Mouse (Mus musculus): ENCODE data around the gene Iqcf3. TPM values are rescaled to one million over a fixed set of nuclear protein-coding genes. Genes with fewer than 3 reads are reported as not detected.
"Not testable (repeated sequence)": the region's sequence is repeated elsewhere in the genome, so short reads cannot be mapped to it uniquely, and the experiment has no call there.

Gene Iqcf3
- polyA plus RNA-seq, 1 experiment from 2014 or later, result not detected

DNA sequence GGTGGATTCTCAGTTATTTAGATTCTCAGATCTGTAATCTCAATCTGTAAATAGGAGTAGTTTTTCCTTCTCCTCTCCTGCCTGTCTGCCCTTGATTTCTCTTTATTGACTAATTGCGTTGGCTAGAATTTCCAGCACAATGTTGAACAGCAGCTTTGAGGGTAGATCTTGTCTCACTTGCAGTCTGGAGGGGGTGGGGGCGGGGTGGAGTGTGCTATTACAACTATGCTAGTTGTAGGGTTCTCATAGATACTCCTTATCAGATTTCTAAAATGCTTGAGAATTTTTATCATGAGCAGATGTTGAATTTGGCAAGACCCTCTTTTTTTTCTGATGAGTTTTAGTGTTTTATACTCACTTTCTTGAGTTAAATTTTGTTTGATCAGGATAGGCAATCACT lies 42.0 kb downstream of the Iqcf3 start:
- H3K27me3 ChIP-seq (replicated peaks; ENCODE audit: control insufficient read depth, insufficient read depth, low read length), result no peaks in the 10 kb centered on the region
- no peak for ATAC-seq
- H3K9me3 ChIP-seq (ENCODE audit: control insufficient read depth, low read length), result no peaks in the 10 kb centered on the region
- no peak overlapping the region for H3K27ac ChIP-seq (ENCODE audit: low read depth, low read length)
- H3K4me1 ChIP-seq (ENCODE audit: control insufficient read depth, insufficient read depth, low read depth, low read length), result no peaks in the 10 kb centered on the region
- H3K36me3 ChIP-seq (ENCODE audit: control insufficient read depth, insufficient read depth, low read length), result no peaks in the 10 kb centered on the region
- no peak overlapping the region for H3K4me3 ChIP-seq (ENCODE audit: low read length)
- no peak overlapping the region for H3K4me2 ChIP-seq (ENCODE audit: low read length)
- no peak overlapping the region for H3K9ac ChIP-seq (ENCODE audit: low read depth, low read length)
- 78% methylated on average over 2 of the region's 2 CpGs for WGBS

DNA sequence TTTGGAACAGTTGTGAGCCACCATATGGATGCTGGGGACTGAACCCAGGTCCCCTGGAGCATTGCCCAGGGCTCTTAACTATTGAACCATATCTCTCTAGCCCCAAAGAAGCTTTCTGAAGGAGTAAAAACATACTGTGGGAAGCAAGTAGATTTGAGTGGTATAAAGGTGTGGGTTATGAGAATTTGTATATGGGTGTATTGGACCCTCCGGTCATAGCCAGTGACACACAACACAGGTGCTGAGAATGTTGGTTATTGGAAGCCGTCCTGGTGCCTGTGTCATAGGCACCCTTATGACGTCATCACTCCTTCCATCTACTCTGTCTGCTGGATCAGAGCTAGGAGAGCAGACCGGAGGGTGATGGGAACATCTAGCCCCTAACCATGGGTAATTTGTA lies 47.2 kb downstream of the Iqcf3 start, which contains the start of gene Iqcf5:
Gene Iqcf5 (plus strand): TSS at position 301 of the 400 bp plus-strand sequence.
- no peaks in the 10 kb centered on the region for H3K9me3 ChIP-seq (ENCODE audit: control insufficient read depth, low read length)
- H3K36me3 ChIP-seq (ENCODE audit: control insufficient read depth, insufficient read depth, low read length), result no peaks in the 10 kb centered on the region
- H3K27me3 ChIP-seq (replicated peaks; ENCODE audit: control insufficient read depth, insufficient read depth, low read length), result no peaks in the 10 kb centered on the region
- no peak within 1 kb of the TSS for H3K4me2 ChIP-seq (ENCODE audit: low read length)
- H3K4me1 ChIP-seq (ENCODE audit: control insufficient read depth, insufficient read depth, low read depth, low read length), result no peaks in the 10 kb centered on the region
- ATAC-seq, result no peak
- H3K4me3 ChIP-seq (ENCODE audit: low read length), result no peak within 1 kb of the TSS
- WGBS, result 89% methylated on average over 4 of the region's 4 CpGs
- H3K9ac ChIP-seq (ENCODE audit: low read depth, low read length), result no peak within 1 kb of the TSS
- H3K27ac ChIP-seq (ENCODE audit: low read depth, low read length), result no peak within 1 kb of the TSS

DNA sequence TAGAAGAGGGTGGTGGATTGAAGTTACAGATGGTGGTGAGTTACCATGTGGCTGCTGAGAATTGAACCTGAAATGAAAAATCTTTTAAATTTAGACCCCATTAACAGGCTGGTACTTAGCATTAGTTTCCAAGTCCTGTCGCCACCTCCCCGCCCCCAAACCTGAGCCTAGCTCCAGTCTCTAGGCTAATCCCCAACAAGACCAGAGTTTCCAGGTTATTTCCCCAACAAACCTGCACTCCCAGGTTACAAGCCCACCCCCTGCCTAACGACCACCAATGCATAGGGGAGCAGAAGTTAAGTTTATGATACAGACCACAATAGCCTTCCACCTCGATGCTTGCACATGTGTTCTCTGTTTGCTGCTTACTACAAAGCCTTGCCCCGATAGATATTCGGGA lies 47.9 kb downstream of the Iqcf3 start:
- WGBS, result 87% methylated on average over 6 of the region's 6 CpGs
- H3K36me3 ChIP-seq (ENCODE audit: control insufficient read depth, insufficient read depth, low read length), result no peaks in the 10 kb centered on the region
- H3K27ac ChIP-seq (ENCODE audit: low read depth, low read length), result no peak overlapping the region
- no peak for ATAC-seq
- no peak overlapping the region for H3K4me3 ChIP-seq (ENCODE audit: low read length)
- no peaks in the 10 kb centered on the region for H3K4me1 ChIP-seq (ENCODE audit: control insufficient read depth, insufficient read depth, low read depth, low read length)
- H3K9me3 ChIP-seq (ENCODE audit: control insufficient read depth, low read length), result no peaks in the 10 kb centered on the region
- H3K27me3 ChIP-seq (replicated peaks; ENCODE audit: control insufficient read depth, insufficient read depth, low read length), result no peaks in the 10 kb centered on the region
- no peak overlapping the region for H3K4me2 ChIP-seq (ENCODE audit: low read length)
- H3K9ac ChIP-seq (ENCODE audit: low read depth, low read length), result no peak overlapping the region

DNA sequence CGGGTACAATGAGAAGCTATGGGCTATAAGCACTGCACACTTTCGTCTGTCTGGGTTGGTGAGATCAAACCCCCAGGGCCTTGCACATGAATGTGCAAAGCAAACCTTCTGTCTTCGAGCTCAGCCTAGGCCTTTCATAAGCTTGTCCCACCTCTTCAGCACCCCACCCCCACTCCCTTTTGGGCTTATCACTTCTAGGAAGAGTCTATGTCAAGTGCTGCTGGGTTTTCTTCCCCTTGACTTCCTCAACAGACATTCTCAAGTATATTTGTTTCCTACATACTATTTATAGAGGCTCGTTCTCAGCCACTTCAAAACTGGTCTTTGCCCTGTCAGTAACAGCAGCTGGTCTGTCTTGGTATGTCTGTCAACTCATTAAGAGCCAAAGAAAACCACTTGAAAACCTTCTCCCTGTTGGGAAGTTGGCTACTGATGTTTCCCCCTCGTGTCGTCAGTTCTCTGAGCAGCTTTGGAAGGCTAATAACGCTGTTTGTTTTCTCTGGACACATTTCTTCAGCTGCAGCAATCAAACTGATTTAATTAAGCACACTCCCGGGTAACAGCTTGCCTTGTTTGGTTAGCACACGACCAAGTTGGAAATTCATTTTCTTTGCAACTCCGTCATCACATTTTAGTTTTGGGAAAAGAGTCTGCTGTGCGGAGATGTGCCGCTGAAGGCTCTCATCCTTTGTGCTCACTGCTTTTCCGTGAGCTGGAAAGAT lies 48.5 kb downstream of the Iqcf3 start:
- WGBS, result 59% methylated on average over 13 of the region's 13 CpGs

DNA sequence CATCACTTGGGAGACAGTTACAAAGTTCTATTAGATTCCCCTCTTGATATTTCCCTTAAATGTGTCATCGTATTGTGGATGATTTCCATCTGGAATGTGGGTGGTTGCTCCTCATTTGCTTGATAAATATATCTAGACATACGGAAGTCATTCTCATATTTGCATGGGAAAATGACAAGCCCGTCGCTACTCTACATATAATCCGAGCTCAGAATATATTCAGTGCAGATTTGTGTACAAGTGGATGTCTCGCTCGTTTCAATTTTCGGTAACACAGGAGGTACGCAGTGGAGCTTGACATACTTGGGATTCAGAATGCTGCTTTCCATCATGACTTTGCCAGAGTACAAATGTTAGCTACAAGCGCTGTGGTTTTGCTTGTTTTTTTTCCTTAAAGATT lies 52.1 kb downstream of the Iqcf3 start:
- Histone ChIP-seq H3K9me3 (ENCODE audit: control insufficient read depth, low read length) (no peaks in the 10 kb centered on the region), H3K4me1 (ENCODE audit: control insufficient read depth, insufficient read depth, low read depth, low read length) (no peaks in the 10 kb centered on the region), H3K9ac (ENCODE audit: low read depth, low read length) (no peak overlapping the region), H3K4me3 (ENCODE audit: low read length) (no peak overlapping the region), H3K27ac (ENCODE audit: low read depth, low read length) (no peak overlapping the region), H3K4me2 (ENCODE audit: low read length) (no peak overlapping the region), H3K36me3 (ENCODE audit: control insufficient read depth, insufficient read depth, low read length) (no peaks in the 10 kb centered on the region), H3K27me3 (replicated peaks; ENCODE audit: control insufficient read depth, insufficient read depth, low read length) (no peaks in the 10 kb centered on the region)
- 95% methylated on average over 10 of the region's 10 CpGs for WGBS
- ATAC-seq, result no peak

More for the DNA sequence above, 48.5 kb downstream of the Iqcf3 start:
- Histone ChIP-seq H3K9me3 (ENCODE audit: control insufficient read depth, low read length) (no peaks in the 10 kb centered on the region), H3K27ac (ENCODE audit: low read depth, low read length) (no peak overlapping the region), H3K4me2 (ENCODE audit: low read length) (no peak overlapping the region), H3K27me3 (replicated peaks; ENCODE audit: control insufficient read depth, insufficient read depth, low read length) (no peaks in the 10 kb centered on the region), H3K4me3 (ENCODE audit: low read length) (no peak overlapping the region), H3K4me1 (ENCODE audit: control insufficient read depth, insufficient read depth, low read depth, low read length) (no peaks in the 10 kb centered on the region), H3K36me3 (ENCODE audit: control insufficient read depth, insufficient read depth, low read length) (no peaks in the 10 kb centered on the region), H3K9ac (ENCODE audit: low read depth, low read length) (no peak overlapping the region)
- no peak for ATAC-seq

DNA sequence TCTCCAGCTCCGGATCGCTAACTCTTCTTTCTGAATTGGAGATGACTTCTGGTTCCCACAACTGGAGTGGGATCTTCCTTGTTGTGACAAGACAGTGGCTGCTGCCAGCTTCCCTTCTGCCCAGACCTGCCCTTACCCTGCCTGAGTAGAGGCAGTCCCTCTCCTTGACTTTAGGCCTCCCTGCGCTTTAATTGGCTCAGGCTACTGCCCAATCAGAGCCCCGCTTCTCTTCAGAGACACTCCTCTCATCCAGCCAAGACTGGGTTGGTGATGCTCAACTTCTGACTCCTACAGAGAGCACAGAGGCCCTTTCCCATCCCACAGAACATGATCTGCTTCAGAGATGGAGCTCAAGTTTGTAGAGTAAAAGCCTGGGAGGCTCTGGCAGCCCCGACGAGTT lies 57.2 kb downstream of the Iqcf3 start:
- H3K27ac ChIP-seq (ENCODE audit: low read depth, low read length), result no peak overlapping the region
- no peak for ATAC-seq
- 75% methylated on average over 6 of the region's 6 CpGs for WGBS
- H3K27me3 ChIP-seq (replicated peaks; ENCODE audit: control insufficient read depth, insufficient read depth, low read length), result no peaks in the 10 kb centered on the region
- no peaks in the 10 kb centered on the region for H3K36me3 ChIP-seq (ENCODE audit: control insufficient read depth, insufficient read depth, low read length)
- no peak overlapping the region for H3K4me3 ChIP-seq (ENCODE audit: low read length)
- no peak overlapping the region for H3K4me2 ChIP-seq (ENCODE audit: low read length)
- H3K9me3 ChIP-seq (ENCODE audit: control insufficient read depth, low read length), result no peaks in the 10 kb centered on the region
- H3K9ac ChIP-seq (ENCODE audit: low read depth, low read length), result no peak overlapping the region
- no peaks in the 10 kb centered on the region for H3K4me1 ChIP-seq (ENCODE audit: control insufficient read depth, insufficient read depth, low read depth, low read length)

DNA sequence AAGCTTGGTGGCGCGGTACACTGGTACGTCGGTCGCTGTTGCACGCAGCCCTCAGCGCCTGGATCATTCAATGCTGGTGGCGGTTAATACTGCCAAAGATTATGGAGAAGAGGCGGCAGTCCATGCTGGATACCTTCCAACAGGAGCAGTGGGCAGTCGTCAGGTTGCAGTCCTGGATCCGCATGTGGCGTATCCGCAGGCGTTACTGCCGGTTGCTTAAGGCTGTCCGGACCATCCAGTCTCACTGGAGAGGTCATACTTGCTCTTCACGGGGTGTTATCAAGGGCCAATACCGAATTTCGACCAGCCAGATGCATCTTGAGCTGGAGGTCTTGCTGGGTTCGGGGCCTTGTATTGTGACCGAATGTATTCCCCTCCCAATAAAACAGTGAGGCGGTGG lies 59.6 kb downstream of the Iqcf3 start:
- no peaks in the 10 kb centered on the region for H3K9me3 ChIP-seq (ENCODE audit: control insufficient read depth, low read length)
- H3K36me3 ChIP-seq (ENCODE audit: control insufficient read depth, insufficient read depth, low read length), result no peaks in the 10 kb centered on the region
- H3K4me2 ChIP-seq (ENCODE audit: low read length), result no peak overlapping the region
- ATAC-seq, result no peak
- no peaks in the 10 kb centered on the region for H3K27me3 ChIP-seq (replicated peaks; ENCODE audit: control insufficient read depth, insufficient read depth, low read length)
- H3K4me1 ChIP-seq (ENCODE audit: control insufficient read depth, insufficient read depth, low read depth, low read length), result no peaks in the 10 kb centered on the region
- H3K27ac ChIP-seq (ENCODE audit: low read depth, low read length), result no peak overlapping the region
- WGBS, result 87% methylated on average over 22 of the region's 22 CpGs
- H3K9ac ChIP-seq (ENCODE audit: low read depth, low read length), result no peak overlapping the region
- no peak overlapping the region for H3K4me3 ChIP-seq (ENCODE audit: low read length)

DNA sequence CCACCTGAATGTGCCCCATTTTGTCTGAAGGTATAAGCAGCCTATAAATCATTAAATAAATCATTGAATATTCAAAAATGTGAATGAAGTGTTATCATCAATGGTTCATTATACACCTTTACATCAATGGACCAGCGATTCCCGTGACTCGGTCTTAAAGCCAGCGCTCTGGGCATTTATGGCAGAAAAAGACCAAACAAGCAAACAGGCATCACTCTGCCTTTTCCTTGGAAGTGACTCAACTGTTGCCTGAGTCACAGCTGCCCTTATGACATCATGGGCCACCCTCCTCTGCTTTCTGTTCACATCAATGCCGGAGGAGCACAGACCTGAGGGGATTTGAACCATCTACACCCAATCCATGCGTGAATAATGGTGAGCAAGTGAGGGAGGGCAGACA lies 61.8 kb downstream of the Iqcf3 start, which contains the start of gene Iqcf1:
Gene Iqcf1 (plus strand): TSS at position 301 of the 400 bp plus-strand sequence.
- Histone ChIP-seq H3K4me1 (ENCODE audit: control insufficient read depth, insufficient read depth, low read depth, low read length) (no peaks in the 10 kb centered on the region), H3K9me3 (ENCODE audit: control insufficient read depth, low read length) (no peaks in the 10 kb centered on the region), H3K27ac (ENCODE audit: low read depth, low read length) (no peak within 1 kb of the TSS), H3K9ac (ENCODE audit: low read depth, low read length) (no peak within 1 kb of the TSS), H3K36me3 (ENCODE audit: control insufficient read depth, insufficient read depth, low read length) (no peaks in the 10 kb centered on the region), H3K27me3 (replicated peaks; ENCODE audit: control insufficient read depth, insufficient read depth, low read length) (no peaks in the 10 kb centered on the region), H3K4me3 (ENCODE audit: low read length) (no peak within 1 kb of the TSS), H3K4me2 (ENCODE audit: low read length) (no peak within 1 kb of the TSS)
- ATAC-seq, result no peak
- WGBS, result 97% methylated on average over 6 of the region's 6 CpGs

DNA sequence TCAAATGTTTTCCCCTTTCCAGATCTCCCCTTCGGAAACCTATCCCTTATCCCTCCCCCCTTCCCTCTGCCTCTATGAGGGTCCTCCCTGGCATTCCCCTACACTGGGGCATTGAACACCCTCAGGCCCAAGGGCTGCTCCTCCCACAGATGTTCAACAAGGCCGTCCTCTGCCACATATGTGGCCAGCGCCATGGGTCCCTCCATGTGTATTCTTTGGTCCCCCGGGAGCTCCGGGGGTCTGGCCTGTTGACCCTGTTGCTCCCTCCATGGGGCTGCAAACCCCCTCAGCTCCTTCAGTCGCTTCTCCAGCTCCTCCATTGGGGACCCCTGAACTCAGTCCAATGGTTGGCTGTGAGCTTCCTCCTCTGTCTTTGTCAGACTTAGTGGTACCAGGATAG lies 73.8 kb downstream of the Iqcf3 start:
- not testable (repeated sequence) for H3K9ac ChIP-seq (ENCODE audit: low read depth, low read length); H3K27ac ChIP-seq (ENCODE audit: low read depth, low read length); H3K4me2 ChIP-seq (ENCODE audit: low read length); H3K27me3 ChIP-seq (replicated peaks; ENCODE audit: control insufficient read depth, insufficient read depth, low read length); H3K4me1 ChIP-seq (ENCODE audit: control insufficient read depth, insufficient read depth, low read depth, low read length); H3K4me3 ChIP-seq (ENCODE audit: low read length); ATAC-seq; H3K9me3 ChIP-seq (ENCODE audit: control insufficient read depth, low read length)
- 86% methylated on average over 6 of the region's 6 CpGs for WGBS
- peaks cover 29% of the 10 kb centered on the region for H3K36me3 ChIP-seq (ENCODE audit: control insufficient read depth, insufficient read depth, low read length)
